Mouse (Mus musculus): ENCODE measurements around the gene Olfr1120.
"Not testable (repeated sequence)": the region's sequence is repeated elsewhere in the genome, so short reads cannot be mapped to it uniquely, and the experiment has no call there.

The Olfr1120 gene

DNA sequence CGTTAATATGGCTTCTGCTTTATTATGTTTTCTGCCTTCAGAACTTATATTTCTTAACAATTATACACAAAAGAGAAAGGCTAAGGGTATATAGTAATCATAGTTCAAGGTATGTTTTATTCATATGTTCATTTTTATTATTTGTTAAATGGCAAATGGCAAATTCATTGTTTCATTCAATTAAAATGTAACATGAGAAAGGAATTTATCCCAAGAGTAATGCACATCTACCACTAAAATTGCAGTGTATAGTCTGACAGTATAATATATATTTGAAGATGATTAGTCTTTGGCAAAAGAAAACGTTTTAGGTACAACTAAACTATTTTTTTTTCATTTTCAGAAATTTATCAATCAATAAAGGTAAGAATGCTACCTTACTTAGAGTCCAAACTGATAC is at the start of gene Olfr1120:
Olfr1120 (plus strand) TSS at position 301 of the 400 bp plus-strand sequence.
- no peak for DNase-seq (ENCODE audit: low spot score in 2 of 2)

DNA sequence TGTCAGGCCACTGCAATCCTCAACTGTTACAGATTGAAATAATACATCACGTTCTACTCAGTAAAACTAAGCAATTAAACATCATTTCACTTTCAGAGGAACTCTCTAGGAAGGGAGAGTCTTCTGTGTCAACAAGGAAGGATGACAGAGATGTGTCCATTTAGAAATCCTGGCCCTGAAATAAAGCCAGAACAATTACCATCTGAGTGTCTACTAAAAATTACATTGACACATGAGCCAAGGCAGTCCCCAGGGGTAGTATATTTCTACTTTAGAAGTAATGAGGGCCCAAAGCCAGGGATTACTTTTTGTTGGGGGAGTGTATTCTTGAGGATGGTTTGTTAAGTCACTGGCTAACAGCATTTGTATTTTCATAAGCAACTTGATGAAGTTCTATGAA is 47.3 kb upstream of the Olfr1120 start, which contains the start of gene Olfr1118:
Olfr1118 (plus strand) TSS at position 301 of the 400 bp plus-strand sequence.
- DNase-seq (ENCODE audit: low spot score in 2 of 2), result no peak

DNA sequence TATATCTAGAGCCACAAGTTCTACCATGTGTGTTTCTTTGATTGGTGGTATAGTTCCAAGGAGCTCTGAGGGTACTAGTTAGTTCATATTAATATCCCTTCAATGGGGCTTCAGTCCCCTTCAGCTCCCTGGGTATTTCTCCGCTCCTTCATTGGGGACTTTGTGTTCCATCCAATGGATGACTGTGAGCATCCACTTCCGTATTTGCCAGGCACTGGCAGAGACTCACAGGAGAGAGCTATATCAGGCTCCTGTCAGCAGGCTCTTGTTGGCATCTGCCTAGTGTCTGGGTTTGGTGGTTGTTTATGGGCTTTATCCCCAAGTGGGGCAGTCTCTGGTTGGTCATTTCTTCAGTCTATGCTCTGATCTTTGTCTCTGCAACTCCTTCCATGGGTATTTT is 5.5 kb downstream of the Olfr1120 start:
- not testable (repeated sequence) for DNase-seq (ENCODE audit: low spot score in 2 of 2)

DNA sequence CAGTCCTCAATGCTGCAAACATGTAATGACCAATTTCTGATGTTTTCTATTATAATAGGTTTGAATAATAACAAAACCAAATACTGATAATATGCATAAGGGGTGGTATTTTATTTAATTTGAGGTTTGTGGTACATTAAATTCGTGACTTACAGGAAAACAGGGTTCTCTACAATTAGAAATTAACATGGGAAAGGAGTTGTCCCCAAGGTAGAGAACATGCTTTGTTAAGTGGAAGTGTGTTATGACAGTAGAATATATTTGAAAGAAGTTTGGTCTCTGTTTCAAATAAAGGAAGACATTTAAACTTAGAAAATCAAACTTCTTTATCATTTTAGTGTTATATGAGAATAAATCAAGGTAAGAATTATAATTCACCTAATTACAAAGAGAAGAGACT is 15.0 kb downstream of the Olfr1120 start, which contains the start of gene Olfr1121:
Olfr1121 (plus strand) TSS at position 301 of the 400 bp plus-strand sequence.
- no peak for DNase-seq (ENCODE audit: low spot score in 2 of 2)

DNA sequence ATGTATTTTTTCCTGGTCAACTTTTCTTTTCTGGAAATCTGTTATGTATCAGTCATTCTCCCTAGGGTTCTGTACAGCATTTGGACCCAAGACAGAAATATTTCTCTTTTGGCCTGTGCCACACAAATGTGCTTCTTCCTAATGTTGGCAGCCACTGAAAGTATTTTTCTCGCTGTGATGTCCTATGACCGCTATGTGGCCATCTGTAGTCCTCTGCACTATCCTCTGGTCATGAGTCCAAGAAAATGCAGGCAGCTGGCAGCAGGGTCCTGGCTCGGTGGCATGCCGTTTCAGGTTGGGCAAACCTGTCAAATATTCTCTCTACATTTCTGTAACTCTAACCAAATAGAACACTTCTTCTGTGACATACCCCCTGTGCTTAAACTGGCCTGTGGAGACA is 17.1 kb downstream of the Olfr1120 start:
- no peak for DNase-seq (ENCODE audit: low spot score in 2 of 2)

DNA sequence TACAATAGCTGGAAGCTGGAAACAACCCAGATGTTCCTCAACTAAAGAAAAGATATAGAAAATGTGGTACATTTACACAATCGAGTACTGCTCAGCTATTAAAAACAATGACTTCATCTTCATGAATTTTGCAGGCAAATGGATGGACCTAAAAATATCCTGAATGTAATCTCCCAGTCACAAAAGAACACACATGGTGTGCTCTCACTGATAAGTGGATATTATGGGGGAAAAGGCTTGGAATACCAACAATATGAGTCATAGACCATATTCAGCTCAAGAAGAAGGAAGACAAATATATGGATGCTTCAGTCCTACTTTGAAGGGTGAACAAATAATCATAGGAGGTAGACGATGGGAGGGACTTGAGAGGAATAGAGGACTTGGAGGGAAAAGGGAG is 29.3 kb downstream of the Olfr1120 start:
- DNase-seq (ENCODE audit: low spot score in 2 of 2), result no peak

DNA sequence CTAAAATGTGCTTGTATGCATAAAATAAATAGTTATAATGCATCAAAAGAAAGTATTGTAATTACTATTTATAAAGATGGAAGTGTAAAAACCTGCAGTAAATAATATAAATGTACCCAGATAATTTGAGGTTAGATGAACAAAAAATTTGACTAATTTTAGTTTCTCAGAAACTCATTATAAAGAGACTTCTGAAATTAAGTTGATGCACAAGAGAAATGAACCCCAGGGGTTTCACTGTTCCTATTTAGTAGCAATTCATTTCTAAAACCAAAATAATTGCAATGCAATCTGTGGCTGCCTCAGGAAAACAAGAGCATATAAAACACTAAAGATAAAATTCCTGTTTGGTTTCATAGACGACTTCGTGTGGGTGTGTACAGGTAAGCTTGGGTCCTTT is 30.9 kb downstream of the Olfr1120 start, which contains the start of gene Olfr1122:
Olfr1122 (plus strand) TSS at position 301 of the 400 bp plus-strand sequence.
- DNase-seq (ENCODE audit: low spot score in 2 of 2), result no peak

DNA sequence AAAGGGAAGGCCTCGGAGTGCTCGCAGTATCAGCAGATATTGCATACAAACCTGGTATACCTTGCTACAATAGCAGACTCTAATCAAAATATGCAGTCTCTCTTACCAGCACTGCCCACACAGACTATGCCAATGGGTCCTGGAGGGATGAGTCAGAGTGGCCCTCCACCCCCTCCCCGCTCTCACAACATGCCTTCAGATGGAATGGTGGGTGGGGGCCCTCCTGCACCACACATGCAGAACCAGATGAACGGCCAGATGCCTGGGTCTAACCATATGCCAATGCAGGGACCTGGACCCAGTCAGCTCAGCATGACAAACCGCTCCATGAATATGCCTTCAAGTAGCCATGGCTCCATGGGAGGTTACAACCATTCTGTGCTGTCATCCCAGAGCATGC is 39.0 kb downstream of the Olfr1120 start:
- not testable (repeated sequence) for DNase-seq (ENCODE audit: low spot score in 2 of 2)

DNA sequence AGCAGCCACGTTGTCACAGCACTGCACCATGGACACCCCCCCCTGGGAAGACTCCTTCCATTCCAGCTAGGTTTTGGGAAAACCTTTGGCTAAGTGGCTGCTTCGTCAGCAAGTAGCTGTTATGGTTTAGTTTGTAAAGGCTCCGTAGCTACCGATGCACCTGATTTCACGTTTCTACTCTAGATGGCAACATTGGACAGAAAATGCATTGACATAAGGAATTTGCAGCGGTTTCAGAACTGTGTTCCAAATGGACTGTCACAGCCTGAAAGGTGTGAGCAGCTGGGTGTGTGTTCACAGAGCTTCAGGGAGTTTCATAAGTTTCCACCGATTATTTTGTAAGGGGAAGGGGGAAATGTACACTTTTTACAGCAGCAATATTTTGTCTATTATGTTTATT is 40.1 kb downstream of the Olfr1120 start:
- DNase-seq (ENCODE audit: low spot score in 2 of 2), result not testable (repeated sequence)
